Mouse (Mus musculus) gastrocnemius, adult 18-20 months (tissue): ENCODE results near the gene Psip1. TPM values are rescaled to one million over a fixed set of nuclear protein-coding genes. Genes with fewer than 3 reads are reported as not detected.
"Not testable (repeated sequence)": the region's sequence is repeated elsewhere in the genome, so short reads cannot be mapped to it uniquely, and the experiment has no call there.

Experiments used
- DNase-seq: peaks from one replicate; pipeline ENCODE4 v3.0.0; 2021; ENCODE audit warnings: low spot score
- long read RNA-seq, 2 experiments: library from polyadenylated mRNA; stranded (forward); transcript quantifications; one replicate each; pipeline ENCODE4 v2.0.0; 2021
- total RNA-seq, 2 experiments: library from RNA; stranded (reverse); gene quantifications; 2 replicates each; pipeline ENCODE4 v1.2.3; 2021

Gene Psip1
- total RNA-seq, result 10 to 100 TPM; 15.8 to 17.2 TPM
- long read RNA-seq, experiment 1, transcript Psip1-201 (16 exons, 3,251 nt), result major isoform, 17 of 28 reads
- long read RNA-seq, experiment 1, partial matches to known transcripts, result 4 of 28 reads
- long read RNA-seq, experiment 1, other reads (novel, unspliced or antisense), result 2 of 28 reads
- long read RNA-seq, experiment 2, transcript Psip1-201 (16 exons, 3,251 nt), result major isoform, 26 of 35 reads
- long read RNA-seq, experiment 2, partial matches to known transcripts, result 2 of 35 reads
- long read RNA-seq, experiment 2, other reads (novel, unspliced or antisense), result 0 of 35 reads

GRCm38 (mm10) chr4:83486117-83486901 is at the start of gene Psip1:
Psip1 (minus strand) TSS chr4:83486459.
- DNase-seq, result peak; percentile 88

- no peak for DNase-seq
Observed at GRCm38 (mm10) chr4:83534024-83534423, 47.8 kb upstream of the Psip1 start.

GRCm38 (mm10) chr4:83533168-83533911 is 47.1 kb upstream of the Psip1 start:
- DNase-seq, result no peak

GRCm38 (mm10) chr4:83530060-83530459 is 43.8 kb upstream of the Psip1 start:
- DNase-seq, result not testable (repeated sequence)

GRCm38 (mm10) chr4:83527921-83528320 is 41.7 kb upstream of the Psip1 start:
- DNase-seq, result no peak

- no peak for DNase-seq
Observed at GRCm38 (mm10) chr4:83526988-83527334, 40.7 kb upstream of the Psip1 start.

GRCm38 (mm10) chr4:83526270-83526987 is 40.2 kb upstream of the Psip1 start:
- DNase-seq, result no peak

GRCm38 (mm10) chr4:83525690-83526055 is 39.4 kb upstream of the Psip1 start:
- no peak for DNase-seq

GRCm38 (mm10) chr4:83524843-83525689 is 38.8 kb upstream of the Psip1 start, which contains the start of gene Ccdc171:
Ccdc171 (plus strand) TSS chr4:83525545.
- peak; percentile 92 for DNase-seq

GRCm38 (mm10) chr4:83524456-83524842 is 38.2 kb upstream of the Psip1 start:
- DNase-seq, result no peak

GRCm38 (mm10) chr4:83522066-83522465 is 35.8 kb upstream of the Psip1 start:
- DNase-seq, result no peak

- no peak for DNase-seq
Observed at GRCm38 (mm10) chr4:83520308-83520707, 34.0 kb upstream of the Psip1 start.

- no peak for DNase-seq
Observed at GRCm38 (mm10) chr4:83519807-83520206, 33.5 kb upstream of the Psip1 start.

GRCm38 (mm10) chr4:83519148-83519547 is 32.9 kb upstream of the Psip1 start:
- DNase-seq, result no peak

GRCm38 (mm10) chr4:83516144-83516543 is 29.9 kb upstream of the Psip1 start:
- DNase-seq, result not testable (repeated sequence)

- DNase-seq, result no peak
Observed at GRCm38 (mm10) chr4:83514976-83515669, 28.9 kb upstream of the Psip1 start.

GRCm38 (mm10) chr4:83514183-83514582 is 27.9 kb upstream of the Psip1 start:
- no peak for DNase-seq

GRCm38 (mm10) chr4:83512644-83513043 is 26.4 kb upstream of the Psip1 start:
- DNase-seq, result no peak

GRCm38 (mm10) chr4:83512217-83512616 is 26.0 kb upstream of the Psip1 start:
- DNase-seq, result no peak

GRCm38 (mm10) chr4:83511083-83511482 is 24.8 kb upstream of the Psip1 start:
- no peak for DNase-seq
